Mouse (Mus musculus) fibroblast of lung, adult 2 months (primary cell): ENCODE measurements around the gene Olfr56.
"Not testable (repeated sequence)": the region's sequence is repeated elsewhere in the genome, so short reads cannot be mapped to it uniquely, and the experiment has no call there.

Source experiments
- DNase-seq: peaks from one replicate; pipeline ENCODE4 v3.0.0-alpha.2; 2011; ENCODE audit warnings: low read depth

Gene Olfr56

GRCm38 (mm10) chr11:49051894-49052293 lies 73.2 kb downstream of the Olfr56 start:
- not testable (repeated sequence) for DNase-seq

GRCm38 (mm10) chr11:49060061-49060460 lies 81.4 kb downstream of the Olfr56 start:
- not testable (repeated sequence) for DNase-seq

- not testable (repeated sequence) for DNase-seq
These were observed 83.2 kb downstream of the Olfr56 start for GRCm38 (mm10) chr11:49061865-49062264.

- not testable (repeated sequence) for DNase-seq
These were observed 85.2 kb downstream of the Olfr56 start, which contains the start of gene Tgtp2 for GRCm38 (mm10) chr11:49063713-49064469. Gene Tgtp2 (minus strand): TSS chr11:49064206.

GRCm38 (mm10) chr11:49068358-49068757 lies 89.7 kb downstream of the Olfr56 start:
- DNase-seq, result no peak

- DNase-seq, result not testable (repeated sequence)
These were observed 97.5 kb downstream of the Olfr56 start, which contains the start of gene Ifi47 for GRCm38 (mm10) chr11:49076001-49076757. Gene Ifi47 (plus strand): TSS chr11:49076587.

- no peak for DNase-seq
These were observed 98.3 kb downstream of the Olfr56 start for GRCm38 (mm10) chr11:49077012-49077411.

- DNase-seq, result no peak
These were observed 100.0 kb downstream of the Olfr56 start for GRCm38 (mm10) chr11:49078719-49079118.

GRCm38 (mm10) chr11:49080636-49081035 lies 101.9 kb downstream of the Olfr56 start:
- no peak for DNase-seq

- no peak for DNase-seq
These were observed 102.7 kb downstream of the Olfr56 start for GRCm38 (mm10) chr11:49081356-49081755.

GRCm38 (mm10) chr11:49081886-49082285 lies 103.2 kb downstream of the Olfr56 start:
- no peak for DNase-seq

- DNase-seq, result no peak
These were observed 104.5 kb downstream of the Olfr56 start for GRCm38 (mm10) chr11:49083146-49083545.

GRCm38 (mm10) chr11:49083808-49084207 lies 105.1 kb downstream of the Olfr56 start:
- no peak for DNase-seq

- DNase-seq, result no peak
These were observed 105.7 kb downstream of the Olfr56 start for GRCm38 (mm10) chr11:49084385-49084784.

- no peak for DNase-seq
These were observed 106.2 kb downstream of the Olfr56 start for GRCm38 (mm10) chr11:49084875-49085274.

GRCm38 (mm10) chr11:49086858-49087361 lies 108.2 kb downstream of the Olfr56 start:
- DNase-seq, result no peak

GRCm38 (mm10) chr11:49087830-49088616 lies 109.3 kb downstream of the Olfr56 start:
- no peak for DNase-seq

- DNase-seq, result no peak
These were observed 110.4 kb downstream of the Olfr56 start for GRCm38 (mm10) chr11:49088990-49089652.

- no peak for DNase-seq
These were observed 111.2 kb downstream of the Olfr56 start for GRCm38 (mm10) chr11:49089735-49090507.

- no peak for DNase-seq
These were observed 111.9 kb downstream of the Olfr56 start for GRCm38 (mm10) chr11:49090551-49090950.

GRCm38 (mm10) chr11:49091171-49091570 lies 112.5 kb downstream of the Olfr56 start:
- DNase-seq, result no peak
